Mouse (Mus musculus): ENCODE results near the gene Zdhhc8.

DNA sequence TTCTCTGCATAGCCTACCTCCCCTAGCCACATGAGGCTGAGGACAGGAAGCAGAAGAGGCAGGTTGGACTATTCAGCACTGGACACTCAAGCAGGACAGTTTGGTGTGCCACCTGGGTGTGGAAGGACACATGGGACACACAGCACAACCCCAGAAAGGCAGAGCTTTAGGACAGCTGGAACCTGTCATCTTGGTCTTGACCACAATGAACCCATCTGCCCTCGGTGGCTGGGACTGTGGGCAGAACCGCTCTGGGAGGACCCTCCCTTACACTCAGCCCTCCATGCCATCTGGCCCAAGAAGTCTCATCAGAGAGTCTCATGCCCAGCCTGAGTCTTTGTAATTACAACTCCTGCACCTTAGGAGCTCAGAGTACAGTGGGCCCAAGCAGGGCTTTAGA lies 34.9 kb downstream of the Zdhhc8 start:
- TF ChIP-seq CTCF (IDR thresholded peaks at IDR 0.05; ENCODE audit: insufficient read depth, low read depth, low read length) = no peak
- no peak for TF ChIP-seq POLR2A (IDR thresholded peaks at IDR 0.05; ENCODE audit: insufficient read depth, low read depth, low read length)
